Mouse (Mus musculus) telencephalon, adult 2 months (tissue): ENCODE results near the gene Ntn5.

Experiments
- DNase-seq: peaks from one replicate; pipeline ENCODE4 v3.0.0-alpha.2; 2011; ENCODE audit warnings: low read depth, low spot score

The Ntn5 gene

DNA sequence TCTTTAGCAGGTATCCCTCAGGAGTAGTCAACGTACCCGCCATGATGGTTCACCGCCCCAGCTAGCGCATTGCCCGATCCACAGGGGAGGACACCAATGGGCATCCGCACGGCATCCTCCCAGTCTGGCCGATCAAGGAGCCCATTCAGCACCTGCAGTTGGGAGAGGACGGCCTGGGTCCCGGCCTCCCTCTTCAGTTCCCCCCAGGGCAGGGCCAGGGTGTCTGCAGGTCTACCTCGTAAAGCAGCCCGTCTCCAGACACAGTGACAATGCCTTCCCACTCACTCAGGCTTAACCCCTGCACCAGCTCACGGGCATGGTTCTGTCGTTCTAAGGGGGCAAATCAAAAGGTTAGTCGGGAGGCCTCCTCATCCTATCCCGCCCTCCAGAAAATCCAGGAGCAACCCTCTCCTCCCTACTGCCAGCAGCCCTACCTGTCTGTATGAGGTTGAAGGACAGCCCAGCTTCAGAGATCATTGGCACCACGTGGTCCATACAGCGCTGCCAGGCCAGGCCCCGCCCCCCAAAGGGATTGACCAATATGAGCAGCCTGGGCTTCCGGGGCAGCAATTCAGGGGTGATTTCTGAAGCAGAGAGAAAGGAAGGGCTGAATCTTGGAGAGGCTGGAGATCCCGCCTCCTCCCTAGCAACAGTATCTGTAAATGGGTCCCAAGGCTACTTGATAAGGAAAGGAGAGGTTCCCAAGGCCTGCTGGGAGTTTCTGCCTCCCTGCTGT lies 28.4 kb downstream of the Ntn5 start:
- DNase-seq, result no peak

DNA sequence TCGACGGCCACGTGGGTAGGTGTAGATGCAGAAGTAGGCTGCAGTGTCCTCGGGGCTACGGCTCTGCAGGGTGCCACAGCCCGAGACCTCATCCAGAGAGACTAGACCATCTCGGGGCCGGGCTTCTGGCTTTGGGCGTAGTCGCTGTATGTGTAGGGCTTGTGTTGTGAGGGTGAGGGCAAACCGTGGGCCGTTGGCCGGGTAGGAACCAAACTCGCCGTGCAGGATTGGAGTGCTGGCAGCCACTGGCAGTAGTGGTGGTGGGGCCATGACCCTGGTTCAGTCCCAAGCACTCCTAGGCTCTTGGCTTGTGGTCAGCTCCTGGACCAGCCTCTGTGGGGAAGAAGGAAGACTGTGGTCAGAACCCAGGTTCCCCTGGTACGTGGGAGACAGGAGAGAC lies 29.6 kb downstream of the Ntn5 start:
- DNase-seq, result no peak

DNA sequence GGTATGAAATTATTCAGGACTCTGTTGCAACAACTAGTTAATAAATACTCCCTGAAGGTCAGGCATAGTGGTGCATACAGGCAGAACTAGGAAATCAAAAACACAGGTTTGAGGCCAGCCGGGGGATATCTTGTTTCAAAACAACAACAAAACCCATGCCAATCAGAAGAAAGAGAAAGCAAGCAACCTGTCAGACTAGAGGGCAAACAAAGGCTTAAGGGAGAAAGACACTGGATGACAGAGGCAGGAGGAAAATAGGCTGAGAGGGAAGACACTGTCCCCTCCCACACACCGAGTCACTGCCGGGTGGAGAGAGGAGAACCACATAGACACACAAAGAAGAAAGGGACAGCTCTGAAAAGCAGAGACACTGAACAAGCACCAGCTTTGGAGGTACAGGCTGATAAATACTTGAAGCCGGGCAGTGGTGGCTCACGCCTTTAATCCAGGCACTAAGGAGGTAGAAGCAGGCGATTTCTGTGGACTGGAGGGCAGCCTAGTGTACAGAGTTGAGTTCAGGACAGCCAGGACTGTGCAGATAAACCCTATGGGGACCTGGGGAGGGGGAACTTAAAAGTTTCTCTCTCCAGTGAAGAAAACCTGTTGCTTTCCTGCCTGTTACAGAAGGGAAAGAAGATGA lies 30.2 kb downstream of the Ntn5 start:
- DNase-seq, result no peak

DNA sequence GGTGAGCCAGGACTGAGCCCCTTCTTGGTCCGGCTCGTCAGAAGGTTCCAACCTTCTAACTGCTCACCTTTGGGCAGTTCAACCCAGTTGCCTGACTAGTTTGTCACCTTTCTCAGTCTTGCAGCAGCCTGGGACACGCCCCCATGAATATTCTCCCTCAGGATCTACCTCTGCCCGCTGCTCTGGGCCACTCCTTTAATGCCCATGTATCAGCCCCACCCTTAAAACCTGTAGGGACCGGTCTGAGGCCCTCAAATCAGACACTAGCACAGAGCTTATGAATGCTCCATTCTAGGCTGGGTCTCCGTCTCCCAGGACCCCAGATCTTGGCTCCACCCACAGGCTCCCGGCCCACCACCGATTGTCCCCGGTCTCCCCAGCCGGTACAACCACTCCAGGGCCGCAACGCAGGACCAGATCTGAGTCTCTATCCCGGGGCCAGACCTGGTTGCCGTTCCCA lies 30.8 kb downstream of the Ntn5 start:
- DNase-seq, result no peak

DNA sequence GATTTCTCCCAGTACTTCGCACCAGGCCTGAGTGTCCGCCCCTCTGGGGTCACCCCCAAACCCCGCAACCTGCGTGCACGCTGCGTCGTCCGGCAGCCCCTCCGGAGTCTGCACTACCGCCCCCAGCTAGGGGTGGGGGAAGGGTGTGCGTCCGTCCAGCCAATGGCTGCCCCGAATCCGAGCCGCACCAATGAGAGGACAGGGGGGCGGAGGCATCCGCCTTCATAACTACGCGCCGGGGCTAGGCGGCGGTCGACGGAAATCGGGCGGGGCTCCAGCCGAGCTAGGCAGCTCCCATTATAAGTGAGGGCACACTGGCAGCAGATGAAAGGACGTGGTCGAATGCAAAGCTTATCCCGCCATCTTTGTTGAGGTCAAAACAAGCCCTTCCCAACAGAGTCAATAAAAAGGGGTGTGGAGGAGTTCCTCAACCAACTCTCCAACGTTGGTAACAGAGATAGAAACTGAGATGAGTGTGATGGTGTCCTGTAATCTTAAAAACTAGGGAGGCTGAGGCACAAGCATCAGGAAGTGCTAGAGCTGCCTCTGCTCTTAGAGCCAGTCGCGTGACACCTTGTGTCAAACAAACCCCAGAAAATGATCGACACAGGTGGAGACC lies 31.4 kb downstream of the Ntn5 start, which contains the start of gene Rpl18:
Gene Rpl18 (plus strand): TSS at position 368 of the 619 bp plus-strand sequence.
- DNase-seq, result peak; percentile 97

DNA sequence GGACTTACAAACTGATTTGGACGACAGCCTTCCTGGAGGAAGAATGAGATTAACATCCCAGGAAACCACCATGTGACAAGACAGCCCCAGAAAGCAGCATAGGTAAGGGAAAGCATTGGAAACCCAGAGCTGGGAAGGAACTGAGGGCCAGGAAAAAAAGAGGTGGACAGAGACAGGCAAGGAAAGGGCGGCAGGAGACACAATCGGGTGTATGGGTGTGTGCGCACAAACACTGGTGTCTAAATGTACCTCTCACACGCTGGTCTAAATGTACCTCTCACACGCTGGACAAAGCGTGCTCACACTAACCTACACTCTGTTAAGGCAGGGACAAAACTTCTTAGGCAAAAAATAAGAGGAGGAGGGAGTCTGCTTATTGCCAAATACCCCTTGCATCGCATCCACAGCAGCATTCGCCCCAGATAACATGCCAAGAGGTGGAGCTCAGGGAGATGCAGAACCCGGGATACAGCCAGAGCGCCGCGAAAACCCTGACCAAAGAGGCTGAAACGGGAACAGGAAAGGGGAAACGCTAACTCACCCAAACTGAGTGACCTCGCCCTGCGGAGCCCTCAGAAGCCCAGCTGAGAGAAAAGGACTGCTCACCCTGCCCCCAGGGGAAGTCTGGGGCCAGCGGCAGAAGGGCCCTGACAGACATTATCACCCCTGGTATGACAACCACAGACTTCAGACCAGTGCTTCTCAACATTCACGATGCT lies 32.1 kb downstream of the Ntn5 start:
- no peak for DNase-seq

DNA sequence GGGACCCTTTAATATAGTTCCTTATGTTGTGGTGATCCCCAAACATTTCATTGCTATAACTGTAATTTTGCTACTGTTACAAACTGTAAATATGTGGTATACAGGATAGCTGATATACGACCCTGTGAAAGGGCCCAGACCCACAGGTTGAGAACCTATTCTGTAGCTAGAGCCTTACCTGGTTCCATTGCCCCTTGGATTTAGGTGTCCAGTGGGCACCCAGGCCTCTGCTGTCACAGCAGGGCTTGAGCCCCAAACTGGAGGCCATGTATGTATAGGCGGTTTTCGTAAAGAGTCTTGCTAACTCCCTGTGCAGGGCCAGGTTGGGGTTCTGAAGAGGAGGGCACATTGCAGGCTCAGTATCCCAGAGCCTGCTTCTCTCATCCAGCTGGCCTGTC lies 32.6 kb downstream of the Ntn5 start:
- no peak for DNase-seq

DNA sequence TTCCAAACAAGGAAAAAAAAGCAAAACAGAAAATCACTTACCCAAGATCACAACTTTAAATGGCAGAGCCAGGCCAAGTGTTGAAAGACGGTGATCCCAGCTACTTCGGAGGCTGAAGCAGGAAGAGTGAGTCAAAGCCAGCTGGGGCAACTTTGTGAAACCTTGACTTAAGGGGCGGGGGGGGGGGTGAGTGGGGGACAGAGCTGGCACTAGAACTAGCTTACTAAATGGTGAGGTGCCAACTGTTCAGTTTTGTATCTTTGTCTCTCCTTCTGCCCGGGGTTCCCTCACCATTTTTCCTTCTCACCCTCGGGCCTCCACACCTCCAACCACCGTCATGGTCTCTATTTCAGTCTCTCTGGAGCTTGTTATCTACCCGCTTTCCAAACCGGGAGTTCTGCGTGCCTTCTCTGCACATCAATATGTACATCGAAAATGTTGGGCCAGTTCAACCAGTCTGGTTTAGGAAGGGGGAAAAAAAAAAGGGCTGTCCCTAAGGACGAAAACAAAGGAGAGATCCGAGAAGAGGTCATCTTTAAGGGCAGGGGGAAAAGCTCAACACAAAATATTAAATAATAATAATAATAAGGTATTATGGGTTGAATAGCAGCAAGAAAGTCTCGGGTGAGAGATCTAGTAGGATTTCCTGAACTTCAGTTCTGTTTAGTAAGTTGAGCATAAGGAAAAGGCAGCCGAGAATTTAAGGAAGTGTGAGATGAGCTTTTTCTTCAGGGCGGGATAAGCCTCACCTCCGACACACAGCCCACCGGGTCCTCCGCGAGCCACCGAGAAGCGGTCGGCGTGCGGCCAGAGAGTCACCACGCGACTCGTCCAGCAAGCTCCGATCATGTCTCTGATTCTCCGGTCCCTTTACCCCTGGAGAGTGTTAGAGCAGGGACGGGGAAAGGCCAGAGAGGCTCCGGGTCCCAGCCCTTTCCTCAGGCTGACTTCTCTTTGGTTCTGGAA lies 33.4 kb downstream of the Ntn5 start:
- no peak for DNase-seq

DNA sequence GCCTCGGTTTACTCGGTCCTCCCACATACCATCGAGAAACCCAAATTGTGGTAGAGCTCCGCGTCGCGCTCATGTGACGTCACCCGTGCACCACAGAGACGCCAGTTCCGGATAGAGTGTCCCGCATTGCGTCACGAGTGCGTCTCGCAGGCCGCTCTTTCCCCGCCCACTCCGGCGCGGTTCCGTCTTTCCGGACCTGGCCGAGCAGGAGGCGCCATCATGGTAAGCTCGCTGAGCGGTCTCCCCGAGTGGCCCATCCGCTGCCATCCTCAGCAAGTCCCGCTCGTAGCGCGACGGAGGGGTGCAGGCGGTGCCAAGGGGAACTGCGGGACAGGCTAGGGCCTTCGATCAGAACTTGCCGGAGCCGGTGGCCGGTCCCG lies 34.1 kb downstream of the Ntn5 start, which contains the start of gene Sphk2:
Gene Sphk2 (minus strand): TSS at position 85 of the 380 bp plus-strand sequence.
- peak; percentile 98 for DNase-seq

DNA sequence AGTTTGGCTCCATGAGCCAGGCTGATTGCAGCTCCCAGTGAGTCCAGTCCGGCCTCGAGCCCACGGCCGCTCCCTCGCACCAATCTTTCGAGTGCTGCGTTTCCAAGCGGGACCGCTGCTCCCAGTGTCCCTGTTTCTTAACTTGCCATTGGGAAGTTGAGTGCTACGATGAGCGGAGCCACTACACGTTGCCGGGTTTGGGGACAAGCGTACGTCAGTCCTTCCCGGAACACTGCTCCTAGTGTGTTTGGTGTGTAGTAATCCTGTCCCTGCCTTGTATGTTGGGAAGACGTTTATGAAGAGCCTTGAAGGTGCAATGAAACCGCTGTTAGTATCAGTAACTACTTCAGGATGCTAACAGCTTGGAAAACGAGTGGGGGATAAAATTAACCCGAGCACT lies 34.5 kb downstream of the Ntn5 start:
- DNase-seq, result no peak

DNA sequence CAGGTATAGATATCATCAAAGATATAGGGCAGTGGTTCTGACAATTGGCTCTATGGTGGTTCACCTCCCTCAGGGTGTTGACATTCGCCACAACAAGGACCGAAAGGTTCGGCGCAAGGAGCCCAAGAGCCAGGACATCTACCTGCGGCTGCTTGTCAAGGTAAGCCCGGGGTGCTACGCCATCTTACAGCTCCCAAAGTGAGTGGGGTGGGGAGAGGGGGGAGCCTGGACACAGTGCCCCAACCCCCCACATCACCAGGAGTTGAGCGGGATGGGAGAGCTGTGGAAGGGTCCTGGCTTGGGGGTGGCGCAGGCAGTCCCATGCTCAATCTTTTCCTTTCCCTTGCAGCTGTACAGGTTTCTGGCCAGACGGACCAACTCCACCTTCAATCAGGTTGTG lies 35.4 kb downstream of the Ntn5 start:
- no peak for DNase-seq

DNA sequence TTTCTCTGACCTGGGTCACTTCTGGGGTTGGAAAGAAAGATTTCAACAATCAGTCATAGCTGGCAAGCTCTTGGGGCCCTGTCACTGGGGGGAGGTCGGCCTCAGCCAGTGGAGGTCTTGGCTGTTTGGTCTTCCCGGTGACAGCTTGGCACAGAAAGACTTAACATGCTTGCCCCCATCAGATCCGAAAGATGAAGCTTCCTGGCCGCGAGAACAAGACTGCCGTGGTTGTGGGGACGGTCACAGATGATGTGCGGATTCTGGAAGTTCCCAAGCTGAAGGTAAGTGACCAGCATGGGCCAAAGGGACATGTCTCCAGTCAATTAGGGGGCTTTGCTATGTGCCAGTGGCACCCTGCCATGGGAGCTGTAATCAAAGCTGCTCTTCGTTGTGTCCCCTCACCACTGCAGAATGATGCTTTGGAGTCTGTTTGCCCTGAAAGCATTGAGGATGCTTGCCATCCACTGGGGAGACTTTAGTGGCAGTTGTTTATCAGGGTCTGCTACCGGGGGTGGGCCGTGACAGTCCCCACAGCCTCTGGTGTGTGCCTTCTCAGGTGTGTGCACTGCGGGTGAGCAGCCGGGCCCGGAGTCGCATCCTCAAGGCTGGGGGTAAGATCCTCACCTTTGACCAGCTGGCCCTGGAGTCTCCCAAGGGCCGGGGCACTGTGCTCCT lies 36.1 kb downstream of the Ntn5 start:
- no peak for DNase-seq

DNA sequence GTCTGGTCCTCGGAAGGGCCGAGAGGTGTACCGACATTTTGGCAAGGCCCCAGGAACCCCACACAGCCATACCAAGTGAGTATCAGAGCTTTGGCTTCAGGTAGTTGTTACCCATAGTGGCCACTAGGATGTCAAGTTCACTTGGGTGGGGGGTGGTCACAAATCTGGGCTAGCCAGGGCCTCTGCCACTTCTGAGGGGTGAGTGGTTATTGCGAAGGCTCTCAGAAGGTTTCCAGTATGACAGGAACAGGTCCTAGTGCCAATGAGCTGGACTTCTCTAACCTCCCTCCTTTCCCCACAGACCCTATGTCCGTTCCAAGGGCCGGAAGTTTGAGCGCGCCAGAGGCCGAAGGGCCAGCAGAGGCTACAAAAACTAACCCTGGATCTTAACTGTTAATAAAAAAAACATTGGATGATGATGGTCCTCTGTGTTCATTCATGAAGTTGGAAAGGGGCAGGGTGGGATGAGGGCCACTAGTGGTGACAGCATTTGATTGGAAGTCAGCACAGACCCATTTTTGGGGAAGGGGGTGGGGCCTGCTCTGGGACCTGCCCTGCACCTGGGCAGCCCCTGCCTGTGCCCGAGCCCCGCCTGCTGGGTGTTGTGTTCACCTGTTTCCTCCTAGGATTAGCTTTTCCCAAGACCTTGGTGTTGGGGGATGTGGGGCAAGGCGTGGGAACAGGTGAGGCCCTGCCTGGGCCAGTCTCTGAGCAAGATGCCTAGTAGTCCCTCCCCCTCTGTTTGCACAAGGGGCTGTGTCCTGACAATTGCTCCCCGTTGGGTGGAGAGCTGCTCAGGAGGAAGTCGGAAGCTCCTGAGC lies 36.8 kb downstream of the Ntn5 start, which contains the start of gene Fam83e:
Gene Fam83e (plus strand): TSS at position 800 of the 821 bp plus-strand sequence.
- DNase-seq, result no peak

DNA sequence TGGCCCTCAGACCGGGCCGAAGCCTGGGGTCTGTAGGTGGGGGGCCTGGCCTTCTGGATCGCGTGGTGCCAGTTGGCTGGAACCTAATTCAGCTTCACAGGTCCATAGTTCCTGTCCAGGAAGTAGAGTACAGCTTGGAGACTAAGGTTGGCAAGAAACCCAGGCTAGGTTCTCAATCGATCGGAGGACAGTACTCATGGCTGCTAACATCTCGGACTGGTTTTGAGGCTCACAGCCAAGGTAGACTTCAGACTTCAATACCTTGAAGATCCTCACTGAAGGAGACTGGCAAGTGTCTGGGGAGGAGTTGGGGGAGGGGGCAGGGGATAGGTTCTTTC lies 37.4 kb downstream of the Ntn5 start:
- no peak for DNase-seq

DNA sequence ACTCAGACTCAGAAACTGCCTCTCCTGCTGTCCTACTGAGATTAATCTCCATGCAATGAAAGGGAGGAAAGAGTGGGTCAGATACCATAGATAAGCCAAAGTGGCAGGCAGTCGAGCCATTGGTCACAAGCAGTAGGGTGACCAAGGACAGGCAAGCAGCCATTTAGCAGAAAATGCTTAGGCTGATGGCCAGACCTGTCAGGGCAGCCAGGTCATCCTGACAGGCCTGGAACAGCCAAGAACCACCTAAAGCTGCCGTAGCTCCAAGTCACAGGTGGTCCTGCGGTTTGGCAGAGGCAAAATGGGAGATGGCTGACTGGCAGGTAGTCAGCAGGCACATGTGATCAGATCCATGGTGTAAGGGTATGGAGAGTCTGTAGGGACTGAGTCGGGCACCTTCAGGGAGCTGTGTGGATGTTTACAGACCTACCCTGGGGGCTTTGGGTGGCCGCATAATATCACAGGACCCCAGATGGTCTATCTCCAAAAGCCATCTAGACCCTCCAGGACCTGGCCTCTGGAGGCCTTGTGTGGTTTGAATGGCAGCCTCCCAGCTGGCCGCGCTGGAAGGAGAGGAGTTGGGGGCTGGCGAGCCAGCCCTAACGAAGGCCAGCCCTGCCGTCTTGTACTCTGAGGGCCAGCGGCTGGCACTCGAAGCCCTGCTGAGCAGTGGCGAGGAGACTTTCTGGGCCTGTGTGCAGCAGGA lies 38.0 kb downstream of the Ntn5 start:
- no peak for DNase-seq

DNA sequence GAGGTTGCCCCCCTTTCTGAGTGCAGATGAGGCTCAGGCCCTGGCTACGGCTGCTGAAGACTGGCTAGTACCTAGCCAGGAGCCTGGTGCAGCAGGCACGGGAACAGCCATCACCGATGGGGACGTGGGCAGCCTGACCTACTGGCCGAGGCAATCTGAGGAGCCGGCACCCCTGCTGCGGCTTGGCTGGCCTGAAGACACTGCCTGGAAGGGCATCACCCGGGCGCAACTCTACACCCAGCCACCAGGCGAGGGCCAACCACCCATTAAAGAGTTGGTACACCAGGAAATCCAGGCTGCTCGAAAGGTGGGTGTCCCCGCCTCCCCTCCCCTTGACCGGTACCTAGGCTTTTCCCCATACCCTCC lies 38.5 kb downstream of the Ntn5 start:
- DNase-seq, result no peak

DNA sequence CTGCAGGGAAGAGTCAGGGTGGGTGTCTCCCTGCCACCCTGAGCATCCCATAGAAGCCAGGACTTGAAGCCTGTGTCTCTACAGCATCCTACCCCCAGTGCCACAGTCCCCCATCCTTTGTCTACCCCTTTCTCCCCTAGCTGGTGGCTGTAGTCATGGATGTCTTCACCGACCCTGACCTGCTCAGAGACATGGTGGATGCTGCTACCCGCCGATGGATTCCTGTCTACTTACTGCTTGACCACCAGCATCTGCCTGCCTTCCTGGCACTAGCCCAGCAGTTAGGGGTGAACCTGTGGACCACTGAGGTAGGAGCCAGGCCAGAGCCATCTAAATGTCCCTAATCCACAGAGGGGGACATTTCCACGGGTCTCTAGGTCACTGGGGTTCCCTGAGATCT lies 39.5 kb downstream of the Ntn5 start:
- no peak for DNase-seq

DNA sequence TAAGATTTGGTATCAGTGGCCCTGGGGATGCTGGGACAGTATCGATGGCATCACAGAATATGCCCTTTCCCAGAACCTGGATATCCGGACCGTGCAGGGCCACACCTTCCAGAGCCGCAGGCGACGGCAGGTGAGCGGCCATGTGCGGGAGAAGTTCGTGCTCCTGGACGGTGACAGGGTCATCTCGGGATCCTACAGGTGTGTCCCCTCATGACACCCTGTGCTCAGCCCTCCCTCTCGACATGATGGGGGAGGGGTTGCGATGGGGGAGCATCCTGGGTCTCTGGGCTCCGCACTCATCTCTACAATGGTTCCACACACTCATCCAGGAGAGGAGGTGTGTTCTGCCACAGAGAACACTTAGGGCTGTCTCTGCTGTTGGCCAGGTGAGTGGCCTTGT lies 40.0 kb downstream of the Ntn5 start:
- no peak for DNase-seq

DNA sequence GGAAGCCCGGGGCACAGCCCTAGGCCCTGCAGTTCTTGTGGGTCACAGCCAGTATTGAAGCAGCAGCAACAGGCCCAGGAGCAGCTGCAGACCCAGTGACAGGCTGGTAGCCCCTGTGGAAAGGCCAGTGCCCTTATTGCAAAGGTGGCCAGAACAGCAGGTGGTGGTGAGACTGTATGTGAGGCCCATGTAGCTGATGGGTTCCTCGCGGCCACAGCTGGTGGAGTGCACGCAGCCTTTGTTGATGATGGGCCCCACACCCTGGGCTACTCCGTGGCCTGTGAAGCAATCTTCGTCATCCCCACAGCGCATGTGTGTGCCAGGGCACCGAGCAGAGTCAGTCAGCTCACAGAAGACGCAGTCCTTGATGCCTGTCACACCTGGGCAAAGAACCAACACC lies 41.3 kb downstream of the Ntn5 start:
- DNase-seq, result no peak
